Mouse (Mus musculus): ENCODE data around the gene Plekhg3. TPM values are rescaled to one million over a fixed set of nuclear protein-coding genes. Genes with fewer than 3 reads are reported as not detected.

The Plekhg3 gene
- total RNA-seq, 2 experiments from 2014 or later: 13.6 to 18.5 TPM

- no peak for DNase-seq
Observed at GRCm38 (mm10) chr12:76583454-76583853, 52.8 kb downstream of the Plekhg3 start.

- DNase-seq: no peak
Observed at GRCm38 (mm10) chr12:76585028-76585427, 54.3 kb downstream of the Plekhg3 start.

GRCm38 (mm10) chr12:76587357-76587756 lies 56.7 kb downstream of the Plekhg3 start:
- no peak for DNase-seq

DNA sequence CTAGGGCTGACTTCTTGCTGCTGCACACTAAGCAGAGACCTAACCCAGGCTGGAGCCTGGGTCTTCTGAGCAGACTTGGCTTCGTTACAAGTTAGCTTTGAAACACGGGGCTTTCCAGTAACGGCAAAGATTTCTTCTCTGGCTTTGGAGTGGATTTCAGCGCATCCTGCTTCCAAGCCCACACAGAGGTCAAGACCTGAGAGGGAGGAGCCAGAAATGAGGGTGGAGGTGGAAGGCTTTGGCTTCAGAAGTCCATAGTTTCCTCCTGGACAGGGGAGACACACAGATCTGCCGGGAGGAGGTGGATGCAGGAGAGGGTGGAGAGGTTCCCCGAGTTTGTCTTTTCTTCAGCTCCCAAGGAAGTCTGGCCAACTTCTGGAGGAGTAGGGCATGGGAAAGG lies 58.8 kb downstream of the Plekhg3 start:
- DNase-seq: no peak

DNA sequence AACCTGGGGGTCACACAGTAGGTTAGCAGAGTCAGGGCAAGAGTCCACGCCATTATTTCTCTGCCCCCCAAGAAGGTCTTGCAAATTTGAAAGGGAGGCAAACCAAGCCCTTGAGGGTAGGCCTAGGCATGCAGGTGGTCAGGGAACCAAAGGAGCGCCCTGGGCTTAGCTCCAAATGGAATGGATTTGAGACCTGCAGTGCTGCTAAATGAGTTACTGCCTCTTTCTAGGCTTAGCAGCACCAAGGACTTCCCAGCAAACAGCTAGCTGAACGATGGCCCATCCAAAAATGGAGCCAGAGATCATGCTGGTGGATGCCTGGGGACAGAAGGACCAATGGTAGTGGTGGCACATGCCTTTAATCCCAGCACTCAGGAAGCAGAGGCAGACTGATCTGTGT lies 60.3 kb downstream of the Plekhg3 start:
- DNase-seq: no peak

- DNase-seq: peak; percentile 55
Observed at GRCm38 (mm10) chr12:76592213-76592612, 61.5 kb downstream of the Plekhg3 start.

GRCm38 (mm10) chr12:76593254-76593653 lies 62.6 kb downstream of the Plekhg3 start:
- DNase-seq: no peak

GRCm38 (mm10) chr12:76593839-76594322 lies 63.2 kb downstream of the Plekhg3 start:
- DNase-seq: peak; percentile 85

- DNase-seq: no peak
Observed at GRCm38 (mm10) chr12:76594556-76594955, 63.9 kb downstream of the Plekhg3 start.

DNA sequence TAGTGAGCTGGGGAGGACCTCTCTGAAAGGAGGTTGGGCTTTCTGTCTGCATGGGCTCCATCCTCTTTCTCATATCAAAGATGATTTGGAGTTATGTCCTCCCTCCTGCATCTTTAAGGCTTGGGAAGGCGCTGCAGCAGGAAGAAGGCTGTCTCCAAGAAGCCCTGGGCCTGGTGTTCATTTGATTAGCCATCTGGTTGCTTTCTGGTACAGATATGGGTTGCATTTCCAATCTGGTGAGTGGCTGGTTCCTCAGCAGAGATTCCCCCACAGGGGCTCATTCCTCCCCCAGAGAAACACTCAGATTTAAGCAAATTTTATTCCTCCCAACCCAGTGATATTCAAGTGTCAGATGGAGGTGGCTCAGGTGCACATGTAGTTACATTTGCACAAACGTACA lies 65.1 kb downstream of the Plekhg3 start:
- no peak for DNase-seq

- DNase-seq: peak; percentile 73
Observed at GRCm38 (mm10) chr12:76596292-76597023, 65.8 kb downstream of the Plekhg3 start.

- DNase-seq: no peak
Observed at GRCm38 (mm10) chr12:76597577-76598100, 66.9 kb downstream of the Plekhg3 start.

GRCm38 (mm10) chr12:76598196-76598928 lies 67.7 kb downstream of the Plekhg3 start:
- DNase-seq: no peak

DNA sequence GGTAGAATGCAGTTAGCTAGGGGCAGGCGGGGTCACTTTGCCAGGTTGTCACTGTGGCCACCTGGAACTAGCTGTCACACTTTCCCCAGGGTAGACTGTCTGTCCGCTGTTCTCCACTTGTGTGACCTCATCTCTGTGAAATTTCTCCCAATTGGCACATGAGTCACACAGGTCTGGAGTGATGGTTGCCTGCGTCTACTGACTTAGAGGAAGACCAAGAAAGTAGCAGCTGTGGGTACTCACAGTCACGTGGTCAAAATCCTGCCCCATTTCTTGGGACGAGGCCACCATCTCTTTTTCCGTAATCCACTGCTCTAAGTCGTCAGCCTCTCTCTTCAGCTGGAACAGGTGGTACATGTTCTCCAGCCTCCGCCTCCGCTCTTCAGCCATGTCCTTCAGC lies 73.1 kb downstream of the Plekhg3 start:
- no peak for DNase-seq

DNA sequence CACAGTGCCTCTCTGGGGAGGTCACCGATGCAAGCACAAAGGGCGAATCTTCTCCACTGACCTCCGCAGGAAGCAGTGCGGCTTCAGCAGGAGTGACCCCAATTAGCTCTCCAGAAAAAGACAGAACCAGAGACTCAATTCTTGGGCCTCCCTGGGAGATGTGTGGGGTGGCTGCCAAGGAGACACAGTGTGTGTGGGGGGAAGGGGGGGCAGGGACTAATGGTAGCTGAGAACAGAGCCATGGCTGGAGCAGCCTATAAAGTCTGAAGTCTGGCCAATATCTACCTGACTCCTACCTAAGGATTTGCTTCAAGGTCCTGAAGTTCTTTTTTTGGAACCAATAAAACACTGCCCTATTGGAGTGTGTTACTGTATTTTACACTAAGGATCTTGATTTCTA lies 73.9 kb downstream of the Plekhg3 start:
- no peak for DNase-seq

- DNase-seq: no peak
Observed at GRCm38 (mm10) chr12:76605837-76606236, 75.1 kb downstream of the Plekhg3 start.

- DNase-seq: no peak
Observed at GRCm38 (mm10) chr12:76608241-76608640, 77.5 kb downstream of the Plekhg3 start.

DNA sequence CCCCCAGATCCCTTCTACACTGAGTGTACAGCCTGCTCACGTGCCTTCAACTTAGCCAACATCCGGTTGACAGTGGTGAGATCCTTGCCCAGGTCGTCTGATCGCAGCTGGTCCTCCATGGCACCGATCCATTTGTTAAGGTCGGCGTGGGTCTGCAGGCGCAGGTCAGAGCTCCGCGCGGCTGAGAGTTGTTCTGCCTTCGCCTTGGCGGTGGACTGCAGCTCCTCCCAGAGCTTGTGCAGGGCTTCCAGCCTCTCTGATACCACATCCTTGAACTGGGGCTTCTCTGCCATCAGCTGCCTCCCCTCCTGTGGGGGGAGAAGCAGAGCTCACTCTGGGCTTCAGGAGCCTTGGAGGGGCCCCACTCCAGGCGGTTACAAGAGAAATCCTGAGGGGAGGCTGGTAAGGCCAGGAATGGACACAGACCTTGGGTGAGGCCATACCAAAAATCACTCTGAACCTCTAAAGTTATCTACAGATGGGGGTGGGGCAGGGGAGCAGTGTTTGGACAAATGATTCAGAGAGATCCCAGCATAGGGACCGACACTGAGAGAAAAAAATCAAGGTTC lies 78.4 kb downstream of the Plekhg3 start:
- no peak for DNase-seq

GRCm38 (mm10) chr12:76612621-76613020 lies 81.9 kb downstream of the Plekhg3 start:
- no peak for DNase-seq

DNA sequence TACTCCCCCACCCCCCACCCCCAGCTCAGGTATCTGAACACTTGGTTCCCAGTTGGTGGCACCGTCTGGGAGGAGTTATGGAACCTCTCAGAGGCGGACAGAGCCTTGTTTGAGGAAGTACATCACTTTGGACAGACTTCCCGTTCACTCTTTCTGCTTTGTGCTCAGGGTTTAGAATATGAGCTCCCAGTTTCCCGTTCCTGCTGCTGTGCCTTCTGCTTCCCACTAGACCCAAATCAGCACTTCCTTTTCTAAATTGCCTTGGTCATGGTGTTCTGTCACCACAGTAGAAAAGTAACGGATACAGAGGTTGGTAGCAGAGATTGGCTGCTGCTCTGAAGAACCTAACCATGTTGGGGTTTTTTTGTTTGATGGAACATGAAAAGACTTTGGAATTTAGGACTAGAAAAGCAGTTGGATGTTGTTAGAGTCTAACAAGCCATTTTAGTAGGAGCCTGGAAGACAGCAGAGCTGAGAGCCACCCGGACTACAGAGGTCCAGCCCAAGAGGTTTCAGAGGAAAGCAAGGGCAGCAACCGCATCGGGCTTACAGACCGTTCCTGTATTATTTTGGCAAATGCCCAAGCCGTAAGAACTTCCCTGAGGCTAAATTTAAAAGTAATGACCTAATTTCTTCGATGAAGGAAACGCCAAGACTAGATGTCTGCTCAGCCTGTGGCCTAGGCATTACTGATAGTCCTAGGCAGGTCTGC lies 84.3 kb downstream of the Plekhg3 start:
- no peak for DNase-seq

DNA sequence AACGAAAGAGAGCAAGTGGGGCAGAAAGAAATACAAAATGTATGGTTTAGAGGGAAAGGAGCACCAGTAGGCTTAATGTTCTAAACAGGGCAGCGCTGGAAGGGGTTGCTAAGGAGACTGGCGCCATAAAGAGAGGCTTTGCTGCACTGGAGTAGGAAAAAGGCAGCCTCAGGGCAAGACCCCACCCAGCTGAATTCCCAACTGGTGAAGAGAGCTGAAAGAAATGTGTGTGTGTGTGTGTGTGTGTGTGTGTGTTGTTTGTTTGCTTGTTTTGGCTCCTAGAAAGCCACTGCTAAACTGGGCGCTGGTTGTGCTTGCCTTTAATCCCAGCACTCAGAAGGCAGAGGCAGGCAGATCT lies 84.9 kb downstream of the Plekhg3 start:
- DNase-seq: no peak

- no peak for DNase-seq
Observed at GRCm38 (mm10) chr12:76618175-76618574, 87.5 kb downstream of the Plekhg3 start.
